Mouse (Mus musculus): ENCODE measurements at regions not wholly inside any gene's neighbourhood (a gene's known extent, or its start where the extent isn't known, plus 50 kb on each side); places are given as distances from the start of the nearest gene placed in this dataset.

GRCm38 (mm10) chr3:60878880-60879279 is 123.7 kb upstream of the P2ry1 start:
- no peak overlapping the region for H3K4me3 ChIP-seq
- H3K9me3 ChIP-seq = no peaks in the 10 kb centered on the region
- H3K4me2 ChIP-seq = no peak overlapping the region
- no peak overlapping the region for H3K27ac ChIP-seq (replicated peaks)
- H3K4me1 ChIP-seq (replicated peaks) = no peaks in the 10 kb centered on the region
- no peaks in the 10 kb centered on the region for H3K36me3 ChIP-seq
- H3K9ac ChIP-seq = no peak overlapping the region
- WGBS = 99% methylated on average over 3 of the region's 3 CpGs
- no peak for ATAC-seq (ENCODE audit: low FRiP score, low read depth)
- no peaks in the 10 kb centered on the region for H3K27me3 ChIP-seq

GRCm38 (mm10) chr3:60884027-60884426 is 118.6 kb upstream of the P2ry1 start:
- WGBS = 46% methylated on average over 3 of the region's 3 CpGs
- Histone ChIP-seq H3K9ac (no peak overlapping the region), H3K36me3 (no peaks in the 10 kb centered on the region), H3K4me2 (no peak overlapping the region), H3K27me3 (no peaks in the 10 kb centered on the region), H3K27ac (replicated peaks) (no peak overlapping the region), H3K4me3 (no peak overlapping the region), H3K4me1 (replicated peaks) (no peaks in the 10 kb centered on the region), H3K9me3 (no peaks in the 10 kb centered on the region)
- ATAC-seq (ENCODE audit: low FRiP score, low read depth) = no peak; the same call in 1 of the 2 replicates

GRCm38 (mm10) chr3:60889191-60889861 is 113.3 kb upstream of the P2ry1 start:
- 93% methylated on average over 4 of the region's 4 CpGs for WGBS
- no peak overlapping the region for H3K4me2 ChIP-seq
- no peaks in the 10 kb centered on the region for H3K4me1 ChIP-seq (replicated peaks)
- no peaks in the 10 kb centered on the region for H3K27me3 ChIP-seq
- H3K27ac ChIP-seq (replicated peaks) = no peak overlapping the region
- H3K36me3 ChIP-seq = no peaks in the 10 kb centered on the region
- H3K9ac ChIP-seq = no peak overlapping the region
- ATAC-seq (ENCODE audit: low FRiP score, low read depth) = no peak
- no peak overlapping the region for H3K4me3 ChIP-seq
- H3K9me3 ChIP-seq = no peaks in the 10 kb centered on the region

- H3K4me1 ChIP-seq (replicated peaks) = no peaks in the 10 kb centered on the region
- no peak overlapping the region for H3K4me3 ChIP-seq
- H3K4me2 ChIP-seq = no peak overlapping the region
- H3K27me3 ChIP-seq = no peaks in the 10 kb centered on the region
- H3K27ac ChIP-seq (replicated peaks) = no peak overlapping the region
- no peaks in the 10 kb centered on the region for H3K9me3 ChIP-seq
- no peak overlapping the region for H3K9ac ChIP-seq
- H3K36me3 ChIP-seq = no peaks in the 10 kb centered on the region
- 87% methylated on average over 5 of the region's 5 CpGs for WGBS
- ATAC-seq (ENCODE audit: low FRiP score, low read depth) = no peak
These were observed 104.8 kb upstream of the P2ry1 start for GRCm38 (mm10) chr3:60897628-60898269.

- no peak overlapping the region for H3K27ac ChIP-seq (replicated peaks)
- no peaks in the 10 kb centered on the region for H3K4me1 ChIP-seq (replicated peaks)
- 84% methylated on average over 1 of the region's 1 CpGs for WGBS
- H3K4me2 ChIP-seq = no peak overlapping the region
- H3K9me3 ChIP-seq = no peaks in the 10 kb centered on the region
- no peak overlapping the region for H3K4me3 ChIP-seq
- H3K27me3 ChIP-seq = no peaks in the 10 kb centered on the region
- H3K36me3 ChIP-seq = no peaks in the 10 kb centered on the region
- ATAC-seq (ENCODE audit: low FRiP score, low read depth) = no peak
- H3K9ac ChIP-seq = no peak overlapping the region
These were observed 103.9 kb upstream of the P2ry1 start for GRCm38 (mm10) chr3:60898720-60899119.

- no peak overlapping the region for H3K27ac ChIP-seq (replicated peaks)
- H3K4me2 ChIP-seq = no peak overlapping the region
- no peaks in the 10 kb centered on the region for H3K9me3 ChIP-seq
- WGBS = 75% methylated on average over 2 of the region's 2 CpGs
- H3K4me1 ChIP-seq (replicated peaks) = no peaks in the 10 kb centered on the region
- ATAC-seq (ENCODE audit: low FRiP score, low read depth) = no peak
- H3K4me3 ChIP-seq = no peak overlapping the region
- H3K36me3 ChIP-seq = no peaks in the 10 kb centered on the region
- no peaks in the 10 kb centered on the region for H3K27me3 ChIP-seq
- H3K9ac ChIP-seq = no peak overlapping the region
These were observed 101.0 kb upstream of the P2ry1 start for GRCm38 (mm10) chr3:60901571-60901970.

GRCm38 (mm10) chr3:60916411-60916810 is 86.2 kb upstream of the P2ry1 start:
- Histone ChIP-seq H3K27ac (replicated peaks) (no peak overlapping the region), H3K4me3 (no peak overlapping the region), H3K9me3 (no peaks in the 10 kb centered on the region), H3K4me2 (no peak overlapping the region), H3K9ac (no peak overlapping the region), H3K4me1 (replicated peaks) (no peaks in the 10 kb centered on the region), H3K27me3 (no peaks in the 10 kb centered on the region), H3K36me3 (no peaks in the 10 kb centered on the region)
- WGBS = 16% methylated on average over 1 of the region's 1 CpGs
- no peak for ATAC-seq (ENCODE audit: low FRiP score, low read depth)

GRCm38 (mm10) chr3:60917271-60917670 is 85.3 kb upstream of the P2ry1 start:
- Histone ChIP-seq H3K9me3 (no peaks in the 10 kb centered on the region), H3K27ac (replicated peaks) (no peak overlapping the region), H3K4me1 (replicated peaks) (no peaks in the 10 kb centered on the region), H3K36me3 (no peaks in the 10 kb centered on the region), H3K4me3 (no peak overlapping the region), H3K9ac (no peak overlapping the region), H3K4me2 (no peak overlapping the region), H3K27me3 (no peaks in the 10 kb centered on the region)
- 60% methylated on average over 3 of the region's 3 CpGs for WGBS
- ATAC-seq (ENCODE audit: low FRiP score, low read depth) = no peak

- H3K4me1 ChIP-seq (replicated peaks) = no peaks in the 10 kb centered on the region
- H3K27ac ChIP-seq (replicated peaks) = no peak overlapping the region
- no peak overlapping the region for H3K4me2 ChIP-seq
- no peak overlapping the region for H3K9ac ChIP-seq
- no peaks in the 10 kb centered on the region for H3K9me3 ChIP-seq
- ATAC-seq (ENCODE audit: low FRiP score, low read depth) = no peak
- WGBS = 93% methylated on average over 9 of the region's 9 CpGs
- no peak overlapping the region for H3K4me3 ChIP-seq
- H3K27me3 ChIP-seq = no peaks in the 10 kb centered on the region
- H3K36me3 ChIP-seq = no peaks in the 10 kb centered on the region
These were observed 76.5 kb upstream of the P2ry1 start for GRCm38 (mm10) chr3:60926024-60926547.

- whole genome bisulfite sequencing = 39% methylated on average over 4 of the region's 4 CpGs
- Histone ChIP-seq H3K36me3 (no peaks in the 10 kb centered on the region), H3K9me3 (no peaks in the 10 kb centered on the region), H3K4me1 (replicated peaks) (no peaks in the 10 kb centered on the region), H3K4me3 (no peak overlapping the region), H3K9ac (no peak overlapping the region), H3K27me3 (no peaks in the 10 kb centered on the region), H3K4me2 (no peak overlapping the region), H3K27ac (replicated peaks) (no peak overlapping the region)
- ATAC-seq (ENCODE audit: low FRiP score, low read depth) = no peak
These were observed 73.7 kb upstream of the P2ry1 start for GRCm38 (mm10) chr3:60928910-60929309.

- Histone ChIP-seq H3K27me3 (no peaks in the 10 kb centered on the region), H3K36me3 (no peaks in the 10 kb centered on the region), H3K4me2 (no peak overlapping the region), H3K4me3 (no peak overlapping the region), H3K27ac (replicated peaks) (no peak overlapping the region), H3K9me3 (no peaks in the 10 kb centered on the region), H3K4me1 (replicated peaks) (no peaks in the 10 kb centered on the region), H3K9ac (no peak overlapping the region)
- WGBS = 89% methylated on average over 1 of the region's 1 CpGs
- no peak for ATAC-seq (ENCODE audit: low FRiP score, low read depth)
These were observed 68.1 kb upstream of the P2ry1 start for GRCm38 (mm10) chr3:60934492-60934891.

- no peaks in the 10 kb centered on the region for H3K36me3 ChIP-seq
- WGBS = 87% methylated on average over 2 of the region's 2 CpGs
These were observed 61.1 kb upstream of the P2ry1 start for GRCm38 (mm10) chr3:60941451-60941850.

More at GRCm38 (mm10) chr3:60941451-60941850, 61.1 kb upstream of the P2ry1 start:
- Histone ChIP-seq H3K4me2 (no peak overlapping the region), H3K9ac (no peak overlapping the region), H3K4me3 (no peak overlapping the region), H3K27ac (replicated peaks) (no peak overlapping the region), H3K9me3 (no peaks in the 10 kb centered on the region), H3K27me3 (no peaks in the 10 kb centered on the region), H3K4me1 (replicated peaks) (no peaks in the 10 kb centered on the region)
- ATAC-seq (ENCODE audit: low FRiP score, low read depth) = no peak
